Mouse (Mus musculus) CH12.LX (cell line): ENCODE data around the gene Olfr809. TPM values are rescaled to one million over a fixed set of nuclear protein-coding genes. Genes with fewer than 3 reads are reported as not detected.

Source experiments
- DNase-seq: peaks from one replicate; pipeline ENCODE4 v3.0.0-alpha.2; 2013; ENCODE audit errors: extremely low read depth
- H3K27ac ChIP-seq: 2 replicates; pipeline ENCODE4 v1.5.1; 2012; ENCODE audit warnings: low read depth, mild to moderate bottlenecking, control low read depth, moderate library complexity; ENCODE audit not compliant: insufficient read depth
- H3K27me3 ChIP-seq: replicated peaks from 2 replicates; pipeline ENCODE3; 2012; ENCODE audit warnings: inconsistent platforms
- H3K36me3 ChIP-seq, 2 experiments: replicated peaks in 1 of 2; 2 replicates each; pipeline versions ENCODE3 to v1.6.1; 2012; ENCODE audit warnings: inconsistent platforms in 1 of 2, low read length in 1 of 2, mild to moderate bottlenecking in 1 of 2, mixed read lengths in 1 of 2, moderate library complexity in 1 of 2; ENCODE audit not compliant: control insufficient read depth in 1 of 2, insufficient read depth in 1 of 2
- H3K4me1 ChIP-seq, 2 experiments: 2 replicates each; pipeline ENCODE4 v1.6.1; 2012; ENCODE audit warnings: inconsistent platforms in 1 of 2, moderate library complexity in 1 of 2; ENCODE audit not compliant: insufficient read depth in 2 of 2, control insufficient read depth in 1 of 2
- H3K4me2 ChIP-seq: 2 replicates; pipeline ENCODE4 v1.6.1; 2012; ENCODE audit warnings: low read depth, mild to moderate bottlenecking, control low read depth; ENCODE audit not compliant: poor library complexity, insufficient read depth, severe bottlenecking
- H3K4me3 ChIP-seq, 3 experiments: fragments of 150-350 bp in 1 of 3; sonication (generic) in 1 of 3; replicated peaks in 1 of 3; 2 replicates each; pipeline versions ENCODE3 to v1.5.1; 2011 to 2012; ENCODE audit warnings: low read depth in 2 of 3, low read length in 2 of 3, mild to moderate bottlenecking in 2 of 3, moderate library complexity in 2 of 3, control low read depth in 1 of 3, improper control_type of control experiment in 1 of 3, inconsistent platforms in 1 of 3, mixed read lengths in 1 of 3; ENCODE audit not compliant: poor library complexity in 1 of 3
- H3K79me2 ChIP-seq: replicated peaks from 2 replicates; pipeline ENCODE4 v1.6.1; 2012; ENCODE audit warnings: mild to moderate bottlenecking, moderate library complexity; ENCODE audit not compliant: control insufficient read depth, poor library complexity, insufficient read depth, severe bottlenecking; ENCODE audit errors: extremely low read depth
- H3K9ac ChIP-seq: 2 replicates; pipeline ENCODE4 v1.6.1; 2012; ENCODE audit warnings: low read depth, mild to moderate bottlenecking, control low read depth, moderate library complexity; ENCODE audit not compliant: insufficient read depth
- H3K9me3 ChIP-seq: replicated peaks from 2 replicates; pipeline ENCODE3; 2012; ENCODE audit warnings: low read length, inconsistent platforms, mixed read lengths
- CHD1 ChIP-seq: IDR thresholded peaks from 2 replicates; pipeline ENCODE4 v1.6.1; 2012; ENCODE audit warnings: low read depth, low read length, improper control_type of control experiment, inconsistent platforms
- CHD2 ChIP-seq: IDR thresholded peaks from 2 replicates; pipeline ENCODE4 v1.6.1; 2011; ENCODE audit warnings: low read length, improper control_type of control experiment
- CTCF ChIP-seq, 2 experiments: IDR thresholded peaks in 1 of 2; conservative IDR thresholded peaks in 1 of 2; 2 replicates each; pipeline ENCODE4 v1.5.1; 2011 to 2012; ENCODE audit warnings: low read depth in 2 of 2, low read length in 2 of 2, improper control_type of control experiment in 1 of 2, inconsistent platforms in 1 of 2, mild to moderate bottlenecking in 1 of 2, moderate library complexity in 1 of 2
- E2F4 ChIP-seq: IDR thresholded peaks from 2 replicates; pipeline ENCODE4 v1.6.1; 2011; ENCODE audit warnings: low read depth, low read length, improper control_type of control experiment; ENCODE audit not compliant: insufficient replicate concordance
- ELF1 ChIP-seq: IDR thresholded peaks from 2 replicates; pipeline ENCODE4 v1.6.1; 2014; ENCODE audit warnings: low read depth, mild to moderate bottlenecking, inconsistent platforms, low read length, improper control_type of control experiment
- EP300 ChIP-seq: IDR thresholded peaks from 2 replicates; pipeline ENCODE4 v1.6.1; 2011; ENCODE audit warnings: low read length, improper control_type of control experiment
- ETS1 ChIP-seq: conservative IDR thresholded peaks from 2 replicates; pipeline ENCODE4 v1.6.1; 2012; ENCODE audit warnings: low read depth, mild to moderate bottlenecking, inconsistent platforms, low read length, improper control_type of control experiment, moderate library complexity
- IRF4 ChIP-seq: IDR thresholded peaks from 2 replicates; pipeline ENCODE4 v1.6.1; 2014; ENCODE audit warnings: low read depth, mild to moderate bottlenecking, inconsistent platforms, low read length, improper control_type of control experiment
- JUN ChIP-seq: IDR thresholded peaks from 2 replicates; pipeline ENCODE4 v1.6.1; 2011; ENCODE audit warnings: low read depth, mild to moderate bottlenecking, low read length, improper control_type of control experiment, moderate library complexity; ENCODE audit not compliant: insufficient read depth
- KAT2A ChIP-seq: IDR thresholded peaks from 2 replicates; pipeline ENCODE4 v1.6.1; 2012; ENCODE audit warnings: low read length, improper control_type of control experiment, inconsistent platforms; ENCODE audit not compliant: insufficient replicate concordance
- MAZ ChIP-seq: IDR thresholded peaks from 2 replicates; pipeline ENCODE4 v1.6.1; 2012; ENCODE audit warnings: low read depth, mild to moderate bottlenecking, inconsistent platforms, low read length, improper control_type of control experiment, moderate library complexity
- NELFE ChIP-seq: IDR thresholded peaks from 2 replicates; pipeline ENCODE4 v1.6.1; 2011; ENCODE audit warnings: low read depth, low read length, improper control_type of control experiment
- PAX5 ChIP-seq: IDR thresholded peaks from 2 replicates; pipeline ENCODE4 v1.6.1; 2012; ENCODE audit warnings: low read length, inconsistent platforms, mixed read lengths
- RCOR1 ChIP-seq: conservative IDR thresholded peaks from 2 replicates; pipeline ENCODE4 v1.6.1; 2012; ENCODE audit warnings: low read depth, mild to moderate bottlenecking, inconsistent platforms, low read length, improper control_type of control experiment
- SIN3A ChIP-seq: IDR thresholded peaks from 2 replicates; pipeline ENCODE4 v1.6.1; 2012; ENCODE audit warnings: low read length, improper control_type of control experiment, inconsistent platforms
- SMC3 ChIP-seq: IDR thresholded peaks from 2 replicates; pipeline ENCODE4 v1.6.1; 2011; ENCODE audit warnings: low read depth, low read length, improper control_type of control experiment
- TCF12 ChIP-seq: IDR thresholded peaks from 2 replicates; pipeline ENCODE4 v1.6.1; 2014; ENCODE audit warnings: low read depth, mild to moderate bottlenecking, inconsistent platforms, low read length, improper control_type of control experiment
- ZC3H11A ChIP-seq: IDR thresholded peaks from 2 replicates; pipeline ENCODE4 v1.6.1; 2012; ENCODE audit warnings: low read depth, mild to moderate bottlenecking, inconsistent platforms, low read length, improper control_type of control experiment
- ZMIZ1 ChIP-seq: IDR thresholded peaks from 2 replicates; pipeline ENCODE4 v1.6.1; 2012; ENCODE audit warnings: low read depth, mild to moderate bottlenecking, inconsistent platforms, low read length, improper control_type of control experiment
- dilution Hi-C: fragments of 300-500 bp; cut with MboI; formaldehyde crosslinking; loops from 2 replicates; pipeline ENCODE4 v1.14.3; 2020; ENCODE audit warnings: low sequenced_read_pairs; ENCODE audit not compliant: extremely low pct_unique_long_range_greater_than_20kb, extremely low pct_ligation_motif_present
- in situ Hi-C: fragments of 300-500 bp; cut with MboI; formaldehyde crosslinking; loops from 3 replicates; pipeline ENCODE4 v1.14.3; 2019; ENCODE audit warnings: low sequenced_read_pairs, low pct_ligation_motif_present, low pct_unique_long_range_greater_than_20kb, mixed read lengths
- polyA plus RNA-seq: library from polyadenylated mRNA; unstranded; fragments of >175 nt; gene quantifications from 2 replicates; pipeline ENCODE4 v1.2.1, GENCODE M21; 2012; ENCODE audit warnings: low read depth; ENCODE audit not compliant: insufficient read length
- total RNA-seq, 2 experiments: library from RNA; depleted of rRNA; stranded (reverse); fragments of 300-350 nt in 1 of 2; fragments of >200 nt in 1 of 2; gene quantifications; 2 replicates each; pipeline ENCODE4 v1.2.3; 2012 to 2014

The Olfr809 gene
- not detected in 2 replicates for total RNA-seq (2012; rRNA removed)
- not detected in 2 replicates for total RNA-seq (2014; rRNA removed)
- not detected in 2 replicates for polyA plus RNA-seq

DNA sequence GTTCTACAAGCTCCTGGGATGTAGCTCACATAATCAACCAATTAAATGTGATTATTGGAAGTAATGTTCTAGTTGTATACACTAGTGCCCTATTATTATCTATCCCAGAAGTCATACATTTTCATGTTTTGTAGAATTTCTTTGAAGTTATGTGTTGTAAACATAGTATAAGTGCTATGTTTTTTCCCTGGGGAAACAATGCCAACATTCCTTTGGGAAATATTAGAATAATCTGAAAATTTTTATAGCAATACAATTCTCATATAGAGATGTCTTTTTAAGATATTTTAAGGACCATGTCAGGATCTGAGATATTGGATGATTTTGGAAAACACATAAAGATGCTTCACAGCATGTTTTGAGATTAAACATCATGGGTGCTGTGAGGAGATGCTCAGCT, at the start of gene Olfr809:
Gene Olfr809 (plus strand): TSS at position 301 of the 400 bp plus-strand sequence.
- Histone ChIP-seq H3K4me3 (no peak within 1 kb of the TSS), H3K27ac (no peak within 1 kb of the TSS), H3K79me2 (no peaks in the 10 kb centered on the region), H3K4me2 (no peak within 1 kb of the TSS), H3K9me3 (no peaks in the 10 kb centered on the region), H3K36me3 (no peaks in the 10 kb centered on the region), H3K4me1 (no peaks in the 10 kb centered on the region), H3K27me3 (no peaks in the 10 kb centered on the region), H3K9ac (no peak within 1 kb of the TSS)
- DNase-seq, result no peak
- no peak for TF ChIP-seq EP300
- no peak for TF ChIP-seq MAZ
- TF ChIP-seq NELFE, result no peak
- TF ChIP-seq KAT2A, result no peak
- TF ChIP-seq ELF1, result no peak
- TF ChIP-seq CHD2, result no peak
- no peak for TF ChIP-seq RCOR1
- TF ChIP-seq ETS1, result no peak
- TF ChIP-seq ZC3H11A, result no peak
- TF ChIP-seq JUN, result no peak
- no peak for TF ChIP-seq ZMIZ1
- no peak for TF ChIP-seq SIN3A
- TF ChIP-seq IRF4, result no peak
- dilution Hi-C loops (no loop called here), in situ Hi-C loops (no loop called here)

DNA sequence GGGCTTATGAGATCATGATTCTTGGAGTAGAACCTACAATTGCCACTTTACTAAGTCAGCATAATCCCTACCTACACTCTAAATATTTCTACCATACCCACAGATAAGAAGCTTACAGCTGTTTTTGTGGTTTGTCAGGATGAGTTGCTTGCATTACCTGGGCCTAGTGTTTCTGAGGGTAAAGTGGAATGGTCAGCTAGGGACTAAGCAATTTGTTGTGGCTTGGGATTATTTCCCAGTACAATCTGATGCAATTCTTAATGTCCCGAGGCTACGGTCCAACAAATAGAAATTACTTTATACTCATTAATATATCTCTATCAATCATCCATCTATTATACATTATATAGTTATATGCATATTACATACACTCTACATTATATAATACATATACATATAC, 45.2 kb upstream of the Olfr809 start, which contains the start of gene Olfr805:
Gene Olfr805 (minus strand): TSS at position 101 of the 400 bp plus-strand sequence.
- in situ Hi-C loops, result no loop called here
- Histone ChIP-seq H3K9ac (no peak within 1 kb of the TSS), H3K36me3 (no peaks in the 10 kb centered on the region), H3K4me2 (no peak within 1 kb of the TSS), H3K4me1 (no peaks in the 10 kb centered on the region), H3K9me3 (no peaks in the 10 kb centered on the region), H3K4me3 (no peak within 1 kb of the TSS)
- dilution Hi-C loops, result no loop called here
- no peak for DNase-seq
- TF ChIP-seq PAX5 (no peak), SMC3 (no peak), MAZ (no peak), KAT2A (no peak), NELFE (no peak), RCOR1 (no peak), E2F4 (no peak), TCF12 (no peak), CTCF (conservative IDR thresholded peaks at IDR 0.05 in 1 of 2, IDR thresholded peaks at IDR 0.05 in 1 of 2; ENCODE audit: low read depth in 2 of 2, low read length in 2 of 2) (no peak), CHD1 (no peak), ZC3H11A (no peak)
- TF ChIP-seq, all 38 proteins: peak for 0
- Histone ChIP-seq H3K27ac (no peak within 1 kb of the TSS), H3K27me3 (no peaks in the 10 kb centered on the region), H3K79me2 (no peaks in the 10 kb centered on the region)
